Mouse (Mus musculus): Measurements from ENCODE around the gene Cobll1.

- no peak for TF ChIP-seq POLR2A (IDR thresholded peaks at IDR 0.05; ENCODE audit: borderline replicate concordance, control insufficient read depth, low read depth, low read length)
- no peak for TF ChIP-seq CTCF (IDR thresholded peaks at IDR 0.05; ENCODE audit: control insufficient read depth, insufficient read depth, low read length)
Measured at GRCm38 (mm10) chr2:65221646-65222045, 17.6 kb downstream of the Cobll1 start.

All from bone marrow, adult 2 months (tissue).